Mouse (Mus musculus) forebrain, postnatal 0 days (tissue): ENCODE data around the gene Troap. TPM values are rescaled to one million over a fixed set of nuclear protein-coding genes. Genes with fewer than 3 reads are reported as not detected.
A peak's percentile ranks its signal among the peaks of the same experiment; 100 is the strongest.

ENCODE experiments used
- ATAC-seq: fragments of 200-750 bp; cut with Nextera tagmentation; 2 replicates; pipeline ENCODE4 v1.8.0; 2017; ENCODE audit warnings: mild to moderate bottlenecking, moderate library complexity
- DNase-seq: peaks from one replicate; pipeline ENCODE4 v3.0.0-alpha.2; 2015
- H3K27ac ChIP-seq: fragments of 300-500 bp; sonication (generic); 2 replicates; pipeline ENCODE4 v1.5.1; 2014; ENCODE audit warnings: low read depth, mild to moderate bottlenecking, antibody characterized with exemption, low read length, moderate library complexity, mixed read lengths
- H3K27me3 ChIP-seq: fragments of 300-500 bp; sonication (generic); 2 replicates; pipeline ENCODE4 v1.6.1; 2014; ENCODE audit warnings: mild to moderate bottlenecking, low read length, mixed read lengths; ENCODE audit not compliant: insufficient read depth
- H3K36me3 ChIP-seq: fragments of 300-500 bp; sonication (generic); 2 replicates; pipeline ENCODE4 v1.6.1; 2014; ENCODE audit warnings: mild to moderate bottlenecking, moderate library complexity; ENCODE audit not compliant: insufficient read depth
- H3K4me1 ChIP-seq: fragments of 300-500 bp; sonication (generic); 2 replicates; pipeline ENCODE4 v1.6.1; 2014; ENCODE audit warnings: antibody characterized with exemption; ENCODE audit not compliant: insufficient read depth
- H3K4me2 ChIP-seq: fragments of 300-500 bp; sonication (generic); 2 replicates; pipeline ENCODE4 v1.6.1; 2014; ENCODE audit warnings: low read depth, mild to moderate bottlenecking, moderate library complexity
- H3K4me3 ChIP-seq: fragments of 300-500 bp; sonication (generic); 2 replicates; pipeline ENCODE4 v1.5.1; 2014; ENCODE audit warnings: low read depth, low read length, mixed read lengths
- H3K9ac ChIP-seq: fragments of 300-500 bp; sonication (generic); 2 replicates; pipeline ENCODE4 v1.6.1; 2014; ENCODE audit warnings: mild to moderate bottlenecking
- H3K9me3 ChIP-seq: fragments of 300-500 bp; sonication (generic); 2 replicates; pipeline ENCODE4 v1.6.1; 2016; ENCODE audit warnings: low read length
- CTCF ChIP-seq: sonication (generic); IDR thresholded peaks from 2 replicates; pipeline ENCODE4 v1.5.1; 2016; ENCODE audit warnings: antibody characterized with exemption, control low read depth, low read depth
- WGBS: fragments of 180-500 bp; shearing (Covaris S2); extraction: QIAGEN DNeasy Blood & Tissue Kit; methylation state at CpG from one replicate; pipeline ENCODE4 v1.1.7; 2014; 5-methylcytosine and 5-hydroxymethylcytosine counted together
- polyA plus RNA-seq: library from polyadenylated mRNA; unstranded; fragments of >200 nt; fragmentation: Nextera tagmentation; extraction: Ambion mirVana; gene quantifications from 2 replicates; pipeline ENCODE4 v1.2.1, GENCODE M21; 2015
- total RNA-seq: library from RNA; depleted of rRNA; stranded (reverse); fragments of >200 nt; gene quantifications from 2 replicates; pipeline ENCODE4 v1.2.3, GENCODE M21; 2014

The Troap gene
- total and polyA plus RNA-seq, 2 experiments from 2014 or later = 3.1 to 3.9 TPM

DNA sequence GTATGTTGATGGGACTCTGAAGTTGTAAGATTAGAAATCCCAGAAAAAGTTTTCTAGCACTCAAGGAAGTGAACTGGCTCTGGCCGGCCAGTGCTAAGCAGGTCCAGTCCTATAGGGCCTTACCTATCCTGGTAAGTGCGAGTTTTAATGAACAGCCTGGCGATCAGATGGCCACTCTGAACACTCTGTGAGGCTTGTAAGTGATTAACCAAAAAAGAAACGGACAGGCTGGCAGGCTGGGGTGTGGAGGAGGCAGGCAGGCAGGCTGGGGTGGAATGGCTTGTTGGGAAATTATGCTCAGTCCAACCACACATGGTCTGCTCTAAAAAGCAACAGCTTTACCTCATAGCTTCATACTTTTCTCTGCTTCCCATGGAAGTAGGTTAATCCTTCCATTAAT, 38.9 kb upstream of the Troap start:
- Histone ChIP-seq H3K4me1 (no peaks in the 10 kb centered on the region), H3K36me3 (no peaks in the 10 kb centered on the region), H3K4me3 (no peak overlapping the region), H3K27me3 (no peaks in the 10 kb centered on the region), H3K27ac (no peak overlapping the region), H3K9ac (no peak overlapping the region), H3K9me3 (no peaks in the 10 kb centered on the region), H3K4me2 (no peak overlapping the region)
- 80% methylated on average over 4 of the region's 4 CpGs for WGBS
- no peak for ATAC-seq
- no peak for TF ChIP-seq CTCF
- no peak for DNase-seq

DNA sequence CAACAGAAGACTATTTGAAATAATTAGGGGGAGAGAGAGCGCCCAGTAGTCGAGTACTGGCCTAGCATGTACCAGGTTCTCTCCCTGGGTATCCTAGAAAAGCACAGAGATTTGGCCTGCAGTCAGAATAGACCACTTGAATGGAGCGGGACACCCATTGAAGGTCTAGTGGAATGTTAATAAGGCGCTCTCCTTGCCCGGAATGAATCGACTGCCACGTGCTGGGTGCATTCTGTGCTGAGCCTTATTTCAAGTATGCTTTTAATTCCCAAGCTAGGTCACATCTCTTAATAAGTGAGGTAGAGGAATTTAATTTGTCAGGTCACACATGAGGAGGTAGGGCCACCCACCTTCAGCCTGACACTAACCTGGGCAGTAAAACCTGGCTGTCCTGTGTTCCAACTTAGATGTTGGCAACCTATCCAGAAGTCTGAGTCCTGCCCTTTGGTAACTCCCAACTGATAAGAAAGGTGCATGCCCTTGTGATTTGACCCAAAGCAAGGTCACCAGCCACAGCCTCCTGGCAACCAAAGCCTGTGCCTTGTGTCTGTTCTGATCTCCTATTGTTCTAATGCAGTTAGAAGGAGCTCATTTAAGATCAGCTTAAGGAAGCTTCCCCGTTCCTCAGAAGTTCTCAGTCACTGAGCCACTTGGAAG, 38.0 kb upstream of the Troap start:
- no peaks in the 10 kb centered on the region for H3K9me3 ChIP-seq
- H3K4me1 ChIP-seq = no peaks in the 10 kb centered on the region
- no peaks in the 10 kb centered on the region for H3K36me3 ChIP-seq
- no peak for TF ChIP-seq CTCF
- ATAC-seq = no peak
- 56% methylated on average over 8 of the region's 8 CpGs for WGBS
- no peak for DNase-seq
- no peak overlapping the region for H3K4me2 ChIP-seq
- H3K27me3 ChIP-seq = no peaks in the 10 kb centered on the region
- no peak overlapping the region for H3K4me3 ChIP-seq
- no peak overlapping the region for H3K27ac ChIP-seq
- H3K9ac ChIP-seq = no peak overlapping the region

DNA sequence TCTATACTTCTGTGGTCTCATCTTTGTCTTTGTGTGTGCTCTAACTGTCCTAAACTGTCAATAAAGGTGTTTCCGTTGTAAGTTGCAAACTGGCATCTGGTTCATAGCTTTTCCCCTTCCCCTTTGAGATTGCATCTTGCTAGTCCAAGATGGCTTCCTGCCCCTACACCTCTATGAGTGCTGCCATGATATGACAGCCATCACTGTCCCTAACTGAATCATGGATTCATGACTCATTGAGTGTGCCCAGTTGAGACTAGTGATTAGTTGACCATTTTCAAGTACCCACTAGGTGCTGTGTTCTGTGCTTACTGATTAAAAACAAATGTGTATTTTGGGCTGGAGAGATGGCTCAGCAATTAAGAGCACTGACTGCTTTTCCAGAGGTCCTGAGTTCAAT, 36.4 kb upstream of the Troap start:
- no peak overlapping the region for H3K9ac ChIP-seq
- TF ChIP-seq CTCF = no peak
- no peaks in the 10 kb centered on the region for H3K4me1 ChIP-seq
- H3K36me3 ChIP-seq = no peaks in the 10 kb centered on the region
- ATAC-seq (no peak), DNase-seq (no peak)
- WGBS = 96% methylated on average over 1 of the region's 1 CpGs
- H3K27ac ChIP-seq = no peak overlapping the region
- no peak overlapping the region for H3K4me3 ChIP-seq
- H3K9me3 ChIP-seq = no peaks in the 10 kb centered on the region
- no peaks in the 10 kb centered on the region for H3K27me3 ChIP-seq
- H3K4me2 ChIP-seq = no peak overlapping the region

DNA sequence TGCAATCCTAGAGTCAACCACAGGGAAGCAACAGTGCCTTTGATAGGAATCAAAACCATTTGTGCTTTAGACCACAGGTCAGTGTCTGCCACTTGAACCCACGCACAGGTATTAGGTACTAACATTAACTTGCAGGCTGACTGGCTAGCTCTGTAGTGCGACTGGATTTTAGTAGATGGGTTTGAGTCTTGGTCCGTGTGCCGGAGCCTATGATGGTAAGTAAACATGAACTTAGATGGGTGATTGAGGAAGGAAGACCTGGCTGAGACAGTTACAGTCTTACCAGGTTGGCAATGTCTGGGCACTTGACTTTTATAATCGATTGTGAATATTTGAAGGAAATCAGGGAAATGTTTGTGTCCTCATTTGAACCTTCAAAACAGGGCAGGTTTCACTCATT, 35.6 kb upstream of the Troap start:
- H3K36me3 ChIP-seq = no peaks in the 10 kb centered on the region
- DNase-seq (no peak), ATAC-seq (no peak)
- H3K4me1 ChIP-seq = no peaks in the 10 kb centered on the region
- 89% methylated on average over 5 of the region's 5 CpGs for WGBS
- H3K4me2 ChIP-seq = no peak overlapping the region
- H3K27ac ChIP-seq = no peak overlapping the region
- no peak overlapping the region for H3K4me3 ChIP-seq
- no peak overlapping the region for H3K9ac ChIP-seq
- H3K27me3 ChIP-seq = no peaks in the 10 kb centered on the region
- no peak for TF ChIP-seq CTCF
- no peaks in the 10 kb centered on the region for H3K9me3 ChIP-seq

DNA sequence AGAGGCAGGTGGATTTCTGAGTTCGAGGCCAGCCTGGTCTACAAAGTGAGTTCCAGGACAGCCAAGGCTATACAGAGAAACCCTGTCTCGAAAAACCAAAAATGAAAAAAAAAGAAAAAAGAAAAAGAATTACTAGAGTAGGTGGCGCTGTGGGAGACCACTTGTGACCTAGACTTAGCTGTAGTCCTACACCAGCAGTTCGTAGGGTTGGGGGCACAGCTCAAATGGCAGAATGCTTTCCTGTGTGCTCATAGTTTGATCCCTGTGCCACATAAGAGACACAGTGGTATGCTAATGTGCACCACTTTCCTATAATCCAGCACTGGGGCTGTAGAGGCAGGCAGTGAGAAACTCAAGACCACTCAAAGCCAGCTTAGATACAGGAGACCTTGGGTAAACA, 35.1 kb upstream of the Troap start:
- Histone ChIP-seq H3K9me3 (no peaks in the 10 kb centered on the region), H3K36me3 (no peaks in the 10 kb centered on the region), H3K4me1 (no peaks in the 10 kb centered on the region), H3K27ac (no peak overlapping the region), H3K9ac (no peak overlapping the region), H3K27me3 (no peaks in the 10 kb centered on the region), H3K4me3 (no peak overlapping the region), H3K4me2 (no peak overlapping the region)
- 74% methylated on average over 4 of the region's 4 CpGs for WGBS
- ATAC-seq (no peak), DNase-seq (no peak)
- no peak for TF ChIP-seq CTCF

DNA sequence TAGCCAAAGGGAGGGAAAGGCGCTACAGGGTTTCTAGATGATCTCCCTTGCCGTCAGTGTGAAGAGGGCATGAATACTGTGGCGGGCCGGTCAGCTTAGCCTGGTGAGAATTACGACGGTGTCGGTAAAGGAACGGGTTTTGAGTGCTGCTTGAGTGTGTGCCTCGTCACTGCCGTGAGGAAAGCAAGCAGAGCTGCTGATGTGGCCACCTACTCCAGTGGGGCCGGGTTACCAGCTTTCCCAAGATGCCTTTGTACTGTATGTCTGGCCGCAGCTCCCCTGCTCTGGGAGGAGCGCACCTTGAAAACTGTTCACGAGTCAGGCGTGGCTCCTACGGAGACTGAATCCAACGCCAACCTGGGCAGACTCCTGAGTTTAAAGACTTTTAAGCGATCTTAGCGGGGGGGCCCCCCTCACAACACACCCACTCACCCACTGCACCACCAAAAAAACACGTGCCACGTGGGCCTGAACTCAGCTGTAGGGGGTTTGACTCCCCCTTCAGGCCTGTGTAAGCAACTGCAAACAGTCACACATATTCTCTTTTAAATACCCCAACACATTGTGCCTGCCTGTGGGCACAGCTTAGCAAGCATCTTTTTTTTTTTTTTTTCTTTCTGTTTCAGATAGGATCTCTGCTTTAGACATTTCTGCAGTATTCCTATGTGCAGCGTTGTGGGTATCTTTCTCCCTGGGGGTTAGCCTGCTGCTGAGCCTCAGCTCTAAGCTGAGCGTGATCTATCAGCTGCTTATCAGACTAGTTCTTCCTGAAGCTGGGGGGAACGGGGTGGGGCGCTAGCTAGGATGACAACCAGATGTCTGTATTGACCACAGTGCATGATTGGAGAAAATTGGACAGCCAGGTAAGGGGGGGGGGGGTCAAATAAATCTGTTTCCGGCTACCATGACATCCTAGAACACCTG, 34.1 kb upstream of the Troap start:
- no peak for DNase-seq
- no peaks in the 10 kb centered on the region for H3K9me3 ChIP-seq
- ATAC-seq = no peak; the same call in 1 of the 2 replicates
- H3K9ac ChIP-seq = no peak overlapping the region
- 70% methylated on average over 26 of the region's 26 CpGs for WGBS
- no peaks in the 10 kb centered on the region for H3K27me3 ChIP-seq
- TF ChIP-seq CTCF = peak; percentile 45
- H3K27ac ChIP-seq = no peak overlapping the region
- H3K4me1 ChIP-seq = no peaks in the 10 kb centered on the region
- H3K4me3 ChIP-seq = no peak overlapping the region
- no peaks in the 10 kb centered on the region for H3K36me3 ChIP-seq
- no peak overlapping the region for H3K4me2 ChIP-seq
